Mouse (Mus musculus) A20 (cell line): Measurements from ENCODE around the gene Oaz2.
"Not testable (repeated sequence)": the region's sequence is repeated elsewhere in the genome, so short reads cannot be mapped to it uniquely, and the experiment has no call there.

Source experiments
- DNase-seq: peaks from one replicate; pipeline ENCODE4 v3.0.0-alpha.2; 2011; ENCODE audit warnings: low read depth, low spot score

Gene Oaz2

DNA sequence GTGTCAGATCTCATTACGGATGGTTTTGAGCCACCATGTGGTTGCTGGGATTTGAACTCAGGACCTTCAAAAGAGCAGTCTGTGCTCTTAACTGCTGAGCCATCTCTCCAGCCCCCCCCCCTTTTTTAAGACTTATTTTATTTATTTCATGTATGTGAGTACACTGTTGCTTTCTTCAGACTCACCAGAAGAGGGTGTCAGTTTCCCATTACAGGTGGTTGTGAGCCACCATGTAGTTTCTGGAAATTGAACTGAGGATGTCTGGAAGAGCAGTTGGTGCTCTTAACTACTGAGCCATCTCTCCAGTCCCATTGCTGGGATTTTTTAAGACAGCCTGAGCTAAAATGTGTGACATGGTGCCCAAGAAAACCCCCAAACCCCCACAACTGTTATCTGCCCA lies 15.8 kb upstream of the Oaz2 start:
- DNase-seq, result peak; percentile 34

DNA sequence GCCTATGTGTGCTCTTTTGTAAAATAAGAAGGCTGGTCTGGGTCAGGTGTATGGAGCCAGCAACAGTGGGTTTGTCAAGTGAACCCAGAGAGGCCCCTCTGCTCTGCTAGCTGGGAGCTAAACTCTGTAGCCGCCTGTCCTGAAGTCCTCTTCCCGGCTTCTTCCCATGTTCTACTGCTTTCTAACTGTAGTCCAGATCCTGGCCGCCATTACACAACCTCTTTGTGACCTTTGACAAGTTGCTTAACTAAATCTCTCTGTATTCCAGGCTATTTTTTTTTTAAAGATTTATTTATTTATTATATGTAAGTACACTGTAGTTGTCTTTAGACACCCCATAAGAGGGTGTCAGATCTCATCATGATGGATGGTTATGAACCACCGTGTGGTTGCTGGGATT lies 14.1 kb upstream of the Oaz2 start:
- no peak for DNase-seq

DNA sequence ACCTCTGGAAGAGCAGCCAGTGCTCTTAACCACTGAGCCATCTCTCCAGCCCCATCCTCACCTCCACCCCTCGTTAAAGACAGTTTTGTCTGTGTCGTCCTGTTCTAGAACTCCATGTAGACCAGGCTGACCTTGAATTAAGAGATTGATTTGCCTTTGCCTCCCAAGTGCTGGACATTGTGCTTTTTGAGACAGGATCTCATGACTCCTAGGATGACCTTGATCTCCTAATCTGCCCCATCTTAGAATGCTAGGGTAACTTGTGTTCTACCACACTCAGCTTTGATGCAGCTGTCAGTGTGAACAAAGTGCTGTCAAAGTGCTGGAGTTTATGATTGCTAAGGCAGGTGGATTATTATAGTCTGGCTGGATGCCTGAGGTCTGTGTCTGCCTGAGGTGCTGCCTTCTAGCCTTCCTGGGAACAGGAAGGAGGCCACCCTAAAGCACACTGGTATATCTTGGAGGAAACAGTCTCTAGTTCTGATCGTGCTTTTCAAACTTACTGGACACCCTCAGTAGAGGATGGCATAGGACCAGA lies 13.0 kb upstream of the Oaz2 start:
- DNase-seq, result no peak

DNA sequence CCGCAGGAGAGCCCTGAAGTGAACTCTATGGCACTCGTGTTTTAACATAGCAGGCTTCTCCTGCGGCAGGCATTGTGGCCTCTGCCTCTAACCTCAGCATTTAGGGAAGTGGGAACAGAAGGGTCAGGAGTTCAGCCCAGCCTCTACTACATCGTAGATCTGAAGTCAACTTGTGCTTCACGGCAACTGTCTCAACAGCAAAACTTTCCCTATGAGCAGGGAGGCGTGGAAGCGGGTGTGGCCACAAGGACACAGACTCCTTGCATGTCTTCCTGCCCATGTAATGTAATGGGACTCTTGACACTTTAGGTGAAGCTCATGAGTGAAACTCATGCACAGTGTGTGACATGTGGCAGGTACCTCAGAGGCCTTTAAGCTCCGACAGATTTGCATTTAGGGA lies 12.3 kb upstream of the Oaz2 start:
- DNase-seq, result peak; percentile 66

DNA sequence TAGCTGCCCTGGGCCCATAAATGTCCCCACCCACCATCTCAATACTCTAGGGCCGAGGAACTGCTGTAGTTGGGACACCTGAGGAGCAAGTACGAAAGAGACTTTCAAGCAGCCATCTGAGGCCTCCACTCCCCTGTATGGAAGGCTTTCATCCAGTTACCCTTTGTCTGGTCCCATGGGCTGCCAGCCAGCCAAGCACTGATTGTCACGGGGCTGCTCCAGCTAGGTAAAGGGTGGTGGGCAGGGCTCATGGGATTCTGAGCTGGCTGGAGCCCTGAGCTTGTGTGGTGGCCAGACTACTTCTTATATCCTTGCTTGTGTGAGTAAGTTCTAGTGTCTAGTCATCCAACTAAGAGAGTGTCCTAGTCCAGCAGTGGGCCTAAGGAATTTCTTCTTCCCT lies 10.6 kb upstream of the Oaz2 start:
- no peak for DNase-seq

DNA sequence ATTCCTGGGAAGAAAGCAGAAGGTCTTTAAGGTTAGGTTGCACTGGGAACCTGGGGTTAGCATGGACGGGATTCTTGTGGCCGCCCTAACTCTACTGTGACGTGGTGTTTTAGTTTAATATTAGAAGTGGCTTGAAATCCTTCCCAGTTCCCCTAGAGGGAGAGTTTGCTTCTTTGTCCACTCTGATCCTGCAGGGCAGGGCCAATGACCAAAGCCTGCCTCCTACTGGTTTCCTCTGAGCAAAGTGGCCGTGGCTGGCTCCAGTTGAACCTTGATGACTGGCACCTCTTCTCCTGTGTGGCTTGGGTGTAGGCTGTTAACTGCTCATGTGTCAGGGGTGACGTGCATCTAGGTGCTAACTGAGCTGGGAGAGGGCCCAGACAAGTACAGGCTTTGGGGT lies 6.8 kb upstream of the Oaz2 start:
- no peak for DNase-seq

DNA sequence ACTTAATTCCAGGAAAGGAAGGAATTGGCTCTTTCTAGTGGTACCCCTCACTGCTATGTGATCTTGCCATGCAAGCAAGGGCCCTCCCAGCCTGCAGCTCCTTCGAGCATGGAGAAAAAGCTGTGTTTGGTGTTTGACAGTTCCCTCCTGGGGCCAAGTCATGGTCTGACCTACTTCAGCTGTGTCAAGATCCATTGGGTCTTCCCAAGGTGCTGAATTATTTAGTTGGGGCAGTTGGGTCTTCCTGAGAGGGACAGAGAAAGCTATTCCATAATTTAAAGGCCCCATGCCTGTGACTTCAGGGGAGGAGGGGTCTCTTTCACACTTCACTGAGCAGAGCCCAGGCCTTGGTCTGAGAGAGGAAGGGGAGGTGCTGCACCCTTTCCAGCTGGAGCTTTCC lies 6.3 kb upstream of the Oaz2 start:
- no peak for DNase-seq

DNA sequence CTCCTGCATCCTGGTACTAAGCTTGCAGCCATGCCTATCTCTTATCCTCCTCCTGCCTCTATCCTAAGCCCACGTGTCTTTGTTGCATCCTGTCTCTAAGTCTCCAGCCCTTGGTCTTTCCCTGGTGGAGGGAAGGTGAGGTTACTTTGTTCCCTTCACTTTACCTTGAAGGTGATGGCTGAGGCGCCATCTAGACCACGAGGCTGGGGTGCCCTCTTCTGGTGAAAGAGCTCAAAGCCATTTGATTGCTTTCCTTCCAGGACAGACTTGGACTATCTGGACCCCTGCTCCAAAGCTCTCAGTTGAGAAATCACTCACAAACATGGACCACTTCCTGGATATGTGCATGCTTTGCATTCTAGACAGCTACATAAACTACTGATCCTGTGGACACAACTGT lies 3.6 kb upstream of the Oaz2 start:
- DNase-seq, result peak; percentile 52

DNA sequence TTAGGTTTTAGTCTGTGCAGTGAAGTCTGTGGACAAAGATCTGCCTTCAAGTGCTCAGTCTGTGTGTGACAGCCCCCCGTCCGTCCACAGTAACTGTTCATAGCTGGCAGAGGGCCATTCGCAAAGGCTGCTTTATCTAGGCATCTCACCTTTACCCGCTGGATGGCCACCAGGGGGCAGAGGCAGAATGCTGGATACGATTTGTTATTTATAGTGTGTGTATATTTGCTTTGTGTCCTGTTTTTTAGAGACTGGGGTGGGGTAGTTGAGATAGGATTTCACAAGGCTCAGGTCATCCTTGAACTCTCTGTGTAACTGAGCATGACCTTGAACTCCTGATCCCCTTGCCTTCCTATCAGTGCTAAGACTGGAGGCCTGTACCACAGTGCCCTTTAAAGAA lies 1.8 kb upstream of the Oaz2 start:
- peak; percentile 74 for DNase-seq

DNA sequence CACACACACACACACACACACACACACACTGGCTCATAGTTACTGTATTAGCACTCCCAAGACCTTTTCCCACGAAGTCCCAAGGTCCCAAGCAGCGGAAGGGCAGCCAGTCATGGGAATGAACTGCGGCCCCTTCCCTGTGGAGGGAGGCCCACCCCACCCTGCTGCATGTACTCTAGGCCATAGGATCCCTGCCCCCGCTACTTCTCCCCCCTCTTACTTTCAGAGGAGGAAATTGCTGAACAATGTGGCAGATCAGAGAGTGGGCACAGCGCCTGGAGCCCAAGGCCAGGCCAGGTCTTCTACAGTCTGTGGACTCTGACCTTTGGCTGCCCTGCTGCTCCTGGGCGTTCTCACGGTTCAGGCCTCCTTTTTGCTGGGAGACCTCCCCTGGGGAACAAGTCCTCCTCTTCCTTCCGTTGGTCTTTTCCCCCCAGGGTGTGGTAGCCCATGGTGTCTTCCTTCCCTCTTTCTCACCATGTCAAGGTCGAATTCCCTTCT lies 3.7 kb downstream of the Oaz2 start:
- no peak for DNase-seq

DNA sequence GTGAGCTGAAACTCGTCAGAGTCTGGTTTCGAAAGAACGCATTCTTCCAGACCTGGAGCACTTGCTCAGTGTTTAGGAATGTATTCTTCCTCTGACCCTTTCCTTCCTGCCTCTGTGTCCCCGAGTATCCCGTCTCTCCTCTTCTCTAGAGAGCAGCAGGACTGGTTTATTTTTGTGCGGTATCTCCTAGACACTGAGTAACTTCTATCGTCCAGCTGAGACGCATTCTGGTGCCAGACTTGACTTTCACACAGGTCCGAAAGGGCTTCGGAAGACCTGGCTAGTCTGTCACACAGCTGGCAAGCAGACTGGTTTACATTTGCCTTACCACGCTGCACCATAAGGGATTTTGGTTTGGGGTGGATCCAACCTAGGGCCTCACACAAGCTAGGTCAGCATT lies 5.2 kb downstream of the Oaz2 start:
- no peak for DNase-seq

DNA sequence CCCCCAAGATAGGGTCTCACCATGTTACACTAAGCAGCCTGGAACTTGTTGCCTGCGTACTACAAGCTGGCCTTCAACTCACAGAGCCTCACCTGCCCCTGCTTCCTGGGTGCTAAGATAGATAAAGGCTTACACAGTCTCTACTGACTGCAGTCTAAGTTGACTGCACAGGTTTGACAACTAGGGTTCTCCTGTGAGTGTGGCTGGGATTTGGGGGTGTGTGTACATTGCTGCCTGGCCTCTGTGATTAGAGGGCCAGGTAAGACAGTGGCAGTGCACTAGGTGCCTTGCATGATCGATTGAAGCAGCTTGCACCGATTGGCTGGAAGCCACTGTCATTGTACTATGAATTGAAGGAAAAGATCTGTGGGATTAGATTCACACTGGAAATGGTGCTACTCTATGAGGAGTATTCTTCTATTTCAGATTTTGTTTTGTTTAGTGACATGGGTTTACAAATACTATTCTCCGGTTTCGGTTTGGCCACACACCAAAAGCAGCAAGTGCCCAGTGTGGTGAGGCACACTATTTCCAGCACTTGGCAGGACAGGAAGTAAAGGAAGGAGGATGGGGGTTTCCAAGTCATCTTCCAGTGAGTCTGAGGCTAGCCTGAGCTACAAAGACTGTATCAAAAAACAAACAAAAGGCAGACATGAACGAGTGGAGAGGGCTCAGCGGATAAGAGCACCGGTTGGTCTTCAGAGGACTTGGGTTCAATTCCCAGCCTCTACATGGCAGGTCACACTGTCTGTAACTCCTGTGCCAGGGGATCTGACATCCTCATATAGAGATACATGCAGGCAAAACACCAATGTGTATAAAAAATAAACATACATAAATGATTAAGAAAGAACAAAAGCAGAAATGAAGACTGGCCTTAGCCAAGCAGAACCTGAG lies 7.9 kb downstream of the Oaz2 start:
- DNase-seq, result no peak

DNA sequence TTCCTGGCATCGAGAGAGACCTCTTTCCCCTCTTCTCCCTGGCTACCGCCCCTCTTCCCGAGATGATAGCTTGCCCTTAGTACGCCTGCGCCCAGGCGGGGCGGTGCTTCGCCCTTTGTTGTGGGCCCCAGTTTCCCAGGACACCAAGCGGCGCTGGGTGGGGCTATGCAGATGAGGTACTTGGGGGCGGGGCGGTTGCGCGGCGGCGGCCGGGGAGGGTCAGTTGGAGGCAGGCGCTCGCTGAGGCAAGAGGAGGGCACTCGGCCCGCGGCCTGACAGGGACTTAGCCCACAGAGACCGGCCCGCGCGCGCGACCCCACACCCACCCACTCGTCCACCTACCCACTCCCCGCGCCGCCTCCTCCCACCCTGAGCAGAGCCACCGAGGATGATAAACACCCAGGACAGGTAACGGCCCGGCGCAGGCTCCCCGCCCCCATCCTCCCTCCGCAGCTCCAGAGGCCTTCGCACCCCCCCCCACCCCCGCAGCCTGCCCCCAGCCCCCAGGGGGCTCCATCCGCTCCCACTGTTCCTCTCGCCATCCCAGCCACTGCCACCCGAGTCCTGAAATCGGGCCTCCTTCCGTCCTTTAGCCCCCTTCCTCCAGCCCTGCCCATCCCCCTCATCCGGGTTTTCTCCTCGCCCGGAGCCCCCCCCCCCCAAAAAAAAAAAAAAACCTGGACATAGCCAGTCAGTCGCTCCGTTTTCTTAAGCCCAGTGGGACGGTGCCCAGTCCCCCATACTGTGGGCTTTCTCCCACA lies 8.7 kb downstream of the Oaz2 start:
- peak; percentile 96 for DNase-seq

DNA sequence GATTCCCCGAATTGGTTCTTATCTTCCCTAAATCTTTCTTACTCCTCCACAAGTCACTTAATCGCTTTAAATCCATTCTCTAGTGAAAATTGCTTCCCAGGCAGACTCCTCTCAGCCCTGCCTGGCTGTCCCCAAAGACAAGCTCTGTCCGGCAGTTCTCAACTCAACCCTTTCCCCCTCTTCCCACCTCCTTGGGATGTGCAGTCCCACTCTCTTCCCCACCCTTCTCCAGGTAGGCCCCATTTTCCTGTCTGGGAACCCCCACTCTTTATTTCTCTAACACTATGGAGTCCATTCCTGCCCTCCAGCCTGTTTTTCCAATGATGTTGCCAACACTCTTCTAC lies 9.3 kb downstream of the Oaz2 start:
- peak; percentile 26 for DNase-seq

DNA sequence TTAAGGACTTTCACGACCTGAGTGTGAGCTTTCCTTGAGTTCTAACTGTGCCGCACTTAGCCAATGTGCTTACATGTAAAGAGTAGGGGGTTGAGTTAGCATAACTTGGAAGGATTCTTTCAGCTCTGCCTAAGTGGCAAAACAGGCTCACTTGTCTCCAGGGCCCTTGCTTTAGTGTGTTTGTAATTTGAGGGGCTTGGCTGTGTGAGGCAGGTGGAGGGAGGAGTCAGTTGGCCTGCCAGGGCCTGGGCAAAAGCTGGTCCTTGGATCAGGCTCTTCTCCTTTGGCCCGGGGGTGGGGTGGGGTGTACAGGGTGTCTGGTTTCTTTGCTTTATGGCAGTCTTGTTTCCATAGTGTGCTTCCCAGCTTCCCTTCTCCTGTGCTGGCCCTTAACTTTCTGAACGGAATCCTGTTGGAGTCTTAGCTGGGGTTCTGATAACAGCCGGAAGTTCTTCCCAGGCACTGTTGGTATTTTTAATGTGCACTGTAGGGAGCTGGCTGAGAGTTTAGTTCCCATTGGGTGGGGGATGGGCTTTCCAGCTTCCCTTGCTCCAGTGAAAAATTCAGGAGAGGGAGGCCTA lies 11.5 kb downstream of the Oaz2 start:
- no peak for DNase-seq

DNA sequence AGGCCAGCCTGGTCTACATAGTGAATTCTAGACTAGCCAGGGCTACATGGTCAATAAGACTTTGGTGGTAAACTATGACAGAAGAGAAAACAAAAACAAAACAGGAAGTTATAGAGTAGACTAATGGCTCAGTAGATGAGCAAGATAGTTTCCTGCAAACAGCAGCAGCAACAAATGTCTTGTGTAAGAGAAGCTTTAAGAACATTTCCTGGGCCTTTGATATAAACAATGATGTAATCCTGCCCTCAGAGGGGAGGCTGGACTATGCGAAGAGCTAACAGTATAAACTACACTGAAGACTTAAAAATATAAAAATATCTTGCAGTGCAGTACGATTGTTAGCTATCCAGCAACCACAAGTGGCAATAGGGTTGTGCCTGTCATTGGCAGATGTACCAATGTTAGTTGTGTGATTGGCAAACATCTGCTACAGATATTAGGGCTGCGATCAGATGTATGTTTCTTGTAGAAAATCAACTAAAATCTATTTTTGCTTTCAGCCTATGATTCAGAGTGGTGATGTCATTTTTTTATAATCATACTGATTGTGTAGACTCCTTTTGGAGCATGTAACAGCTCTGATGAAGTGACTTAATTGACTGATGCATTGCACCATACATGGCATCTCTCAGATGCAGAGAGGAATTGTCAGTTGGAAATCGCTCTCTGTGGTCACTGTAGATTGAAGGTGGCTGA lies 13.3 kb downstream of the Oaz2 start:
- peak; percentile 32 for DNase-seq

DNA sequence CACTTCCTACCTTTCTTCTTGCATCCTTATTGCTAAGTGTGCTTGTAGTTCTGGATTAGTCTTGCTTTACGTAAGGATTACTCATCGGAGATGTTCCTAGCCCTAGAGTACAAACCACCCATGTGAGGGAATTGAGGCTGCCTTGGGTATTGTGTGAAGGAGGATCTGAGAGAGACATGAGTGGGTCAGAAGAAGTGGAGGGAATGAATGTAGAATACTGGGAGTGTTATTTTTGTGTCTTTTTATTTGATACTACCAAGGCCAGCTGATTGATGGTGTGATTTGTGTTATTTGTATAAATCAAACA lies 13.8 kb downstream of the Oaz2 start:
- no peak for DNase-seq

DNA sequence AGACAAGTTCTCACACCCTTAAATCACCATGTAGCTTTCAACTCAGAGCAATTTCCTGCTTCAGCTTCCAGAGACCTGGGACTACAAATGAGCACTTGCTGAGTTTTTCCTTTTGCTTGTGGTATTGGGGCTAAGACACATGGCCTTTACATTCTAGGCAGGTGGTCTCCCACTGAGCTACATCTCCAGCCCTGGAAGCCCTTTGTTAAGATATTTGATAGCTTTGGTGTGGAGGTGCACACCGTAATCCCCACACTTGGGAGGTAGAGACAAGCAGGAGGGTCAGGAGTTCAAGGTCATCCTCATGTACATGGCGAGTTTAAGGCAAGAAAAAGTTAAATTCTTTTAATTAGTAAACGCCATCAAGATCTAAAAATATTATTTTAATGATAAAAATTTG lies 14.4 kb downstream of the Oaz2 start:
- no peak for DNase-seq

DNA sequence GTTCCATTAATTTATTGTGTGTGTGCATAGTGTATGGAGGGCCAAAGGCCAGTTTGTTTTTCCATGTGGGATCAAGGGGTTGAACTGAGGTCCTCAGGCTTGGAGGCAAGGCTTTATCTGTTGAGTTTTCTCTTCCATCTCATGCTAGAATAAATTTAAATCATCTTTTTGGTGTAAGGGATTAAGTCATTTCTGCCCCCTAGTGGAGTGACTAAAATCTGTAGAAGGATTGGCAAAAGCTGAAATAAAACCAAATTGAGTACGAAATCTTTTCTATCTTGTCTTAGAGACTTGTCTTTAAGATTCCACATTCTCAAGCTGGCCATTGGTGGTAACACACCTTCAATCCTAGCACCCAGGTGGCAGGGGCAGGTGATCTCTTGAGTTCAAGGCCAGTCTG lies 15.2 kb downstream of the Oaz2 start:
- peak; percentile 42 for DNase-seq

DNA sequence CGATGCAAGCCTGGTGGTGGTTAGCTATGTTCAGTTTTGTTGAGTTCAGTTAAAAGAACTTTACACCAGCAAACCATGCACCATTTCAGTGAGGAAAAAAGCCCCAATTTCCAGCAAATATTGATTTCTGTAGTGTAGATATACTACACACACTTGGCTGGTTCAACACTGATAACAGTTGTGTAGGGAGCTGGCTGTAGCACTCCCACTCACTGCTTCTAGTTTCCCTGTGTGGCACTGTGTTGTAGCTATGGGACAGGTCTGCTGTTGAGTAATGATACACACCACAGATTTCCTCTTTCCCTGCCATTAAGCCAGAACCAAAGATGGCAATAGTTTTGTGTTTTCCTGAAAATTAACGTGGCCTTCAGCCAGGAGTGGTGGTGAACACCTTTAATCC lies 16.9 kb downstream of the Oaz2 start:
- no peak for DNase-seq

DNA sequence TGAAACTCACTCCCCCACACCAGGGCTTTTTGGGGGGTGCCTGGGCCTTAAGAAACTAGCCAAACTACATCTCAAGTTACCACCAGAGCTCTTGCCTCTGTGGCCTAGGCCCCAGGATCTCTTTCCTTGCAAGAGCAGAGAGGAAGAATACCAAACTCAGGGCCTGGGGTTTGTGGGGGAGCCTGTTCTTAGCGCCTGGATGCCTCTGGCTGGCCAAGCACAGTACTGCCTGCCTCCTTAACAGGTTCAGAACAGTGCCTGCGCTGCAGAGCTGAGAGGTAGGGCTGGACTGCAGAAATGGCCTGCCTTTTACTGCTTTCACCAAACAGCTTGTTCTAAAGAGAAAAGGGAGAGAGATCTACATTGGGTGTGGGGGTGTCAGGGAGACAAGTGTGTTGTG lies 22.1 kb downstream of the Oaz2 start:
- DNase-seq, result not testable (repeated sequence)

DNA sequence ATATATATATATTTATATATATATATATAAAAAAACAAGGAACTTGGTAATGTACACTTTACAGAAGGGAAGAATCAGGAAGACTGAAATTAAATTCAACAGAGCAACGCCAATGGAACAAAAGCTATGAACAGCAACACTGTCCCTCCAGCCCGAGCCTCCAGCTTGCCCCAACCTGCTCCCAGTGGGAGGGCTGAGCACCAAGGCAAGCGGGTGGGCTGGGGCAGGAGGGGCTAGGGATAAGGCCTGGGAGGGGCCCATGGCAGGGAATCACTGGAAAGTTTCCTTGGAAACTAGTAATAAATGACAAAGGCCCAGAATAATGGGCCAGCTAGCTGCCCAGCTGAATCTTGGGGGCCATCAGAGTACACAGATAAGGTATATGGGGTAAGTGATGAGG lies 24.7 kb downstream of the Oaz2 start:
- no peak for DNase-seq
